Mouse (Mus musculus): Measurements from ENCODE around the gene Piezo1. TPM values are rescaled to one million over a fixed set of nuclear protein-coding genes. Genes with fewer than 3 reads are reported as not detected.

Piezo1 gene
- polyA plus RNA-seq, 1 experiment = 107 TPM

GRCm38 (mm10) chr8:122569996-122570395, 18.9 kb upstream of the Piezo1 start:
- Histone ChIP-seq H3K4me3 (ENCODE audit: insufficient read depth, poor library complexity, severe bottlenecking) (no peak overlapping the region), H3K36me3 (ENCODE audit: control insufficient read depth, insufficient read depth) (peaks cover 54% of the 10 kb centered on the region), H3ac (ENCODE audit: control insufficient read depth, insufficient read length, low read depth) (no peak overlapping the region), H3K79me3 (ENCODE audit: low read depth) (peaks cover 31% of the 10 kb centered on the region), H3K79me2 (ENCODE audit: control insufficient read depth, insufficient read depth) (peaks cover 68% of the 10 kb centered on the region), H3K27me3 (ENCODE audit: control insufficient read depth, insufficient read depth, insufficient read length) (no peaks in the 10 kb centered on the region)
- no peak for TF ChIP-seq MAX (IDR thresholded peaks at IDR 0.05)

DNA sequence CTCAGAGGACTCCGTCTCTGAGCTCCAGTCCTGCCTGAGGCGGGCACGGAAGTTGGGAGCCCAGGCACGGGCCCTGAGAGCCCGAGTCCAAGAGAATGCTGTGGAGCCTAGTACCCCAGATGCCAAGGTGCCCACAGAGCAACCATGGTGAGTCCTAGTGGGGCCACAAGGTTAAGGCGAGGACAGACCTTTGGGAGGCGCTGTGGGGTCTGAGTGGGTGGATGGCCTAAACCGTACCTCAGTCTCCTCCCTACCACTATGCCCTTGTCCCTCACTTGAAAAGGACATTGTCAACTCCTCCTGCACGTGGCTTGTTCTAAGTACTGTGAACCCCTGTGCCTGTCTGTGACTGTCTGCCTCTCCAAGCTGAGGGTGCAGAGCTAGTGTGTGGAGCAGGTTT, 18.2 kb upstream of the Piezo1 start:
- H3K27me3 ChIP-seq (ENCODE audit: control insufficient read depth, insufficient read depth, insufficient read length) = no peaks in the 10 kb centered on the region
- peaks cover 31% of the 10 kb centered on the region for H3K79me3 ChIP-seq (ENCODE audit: low read depth)
- H3K4me3 ChIP-seq (ENCODE audit: insufficient read depth, poor library complexity, severe bottlenecking) = peak overlapping the region; percentile 95
- H3K79me2 ChIP-seq (ENCODE audit: control insufficient read depth, insufficient read depth) = peaks cover 61% of the 10 kb centered on the region
- peaks cover 48% of the 10 kb centered on the region for H3K36me3 ChIP-seq (ENCODE audit: control insufficient read depth, insufficient read depth)
- TF ChIP-seq CTCF (IDR thresholded peaks at IDR 0.05; ENCODE audit: control insufficient read depth, insufficient read depth, insufficient read length) = no peak
- no peak for TF ChIP-seq MYOD1 (IDR thresholded peaks at IDR 0.05; ENCODE audit: control insufficient read depth, insufficient read length, low read depth)
- no peak for TF ChIP-seq CEBPB (IDR thresholded peaks at IDR 0.05; ENCODE audit: low read depth)
- no peak for TF ChIP-seq MAX (IDR thresholded peaks at IDR 0.05)
- no peak for TF ChIP-seq MYOG (IDR thresholded peaks at IDR 0.05; ENCODE audit: control insufficient read depth, extremely low read depth, insufficient read length)
- no peak for TF ChIP-seq USF1 (IDR thresholded peaks at IDR 0.05; ENCODE audit: low read depth)
- no peak for TF ChIP-seq FOSL1 (IDR thresholded peaks at IDR 0.05; ENCODE audit: insufficient read depth, low read length, poor library complexity, severe bottlenecking)
- H3ac ChIP-seq (ENCODE audit: control insufficient read depth, insufficient read length, low read depth) = peak overlapping the region; percentile 66

- H3K79me3 ChIP-seq (ENCODE audit: low read depth) = peaks cover 31% of the 10 kb centered on the region
- peak overlapping the region; percentile 95 for H3K4me3 ChIP-seq (ENCODE audit: insufficient read depth, poor library complexity, severe bottlenecking)
- no peak for TF ChIP-seq MYOG (IDR thresholded peaks at IDR 0.05; ENCODE audit: control insufficient read depth, extremely low read depth, insufficient read length)
- TF ChIP-seq USF1 (IDR thresholded peaks at IDR 0.05; ENCODE audit: low read depth) = no peak
- TF ChIP-seq FOSL1 (IDR thresholded peaks at IDR 0.05; ENCODE audit: insufficient read depth, low read length, poor library complexity, severe bottlenecking) = no peak
- TF ChIP-seq CEBPB (IDR thresholded peaks at IDR 0.05; ENCODE audit: low read depth) = no peak
- TF ChIP-seq MYOD1 (IDR thresholded peaks at IDR 0.05; ENCODE audit: control insufficient read depth, insufficient read length, low read depth) = no peak
- TF ChIP-seq MAX (IDR thresholded peaks at IDR 0.05) = no peak
- TF ChIP-seq CTCF (IDR thresholded peaks at IDR 0.05; ENCODE audit: control insufficient read depth, insufficient read depth, insufficient read length) = no peak
- H3ac ChIP-seq (ENCODE audit: control insufficient read depth, insufficient read length, low read depth) = peak overlapping the region; percentile 66
- peaks cover 43% of the 10 kb centered on the region for H3K36me3 ChIP-seq (ENCODE audit: control insufficient read depth, insufficient read depth)
- no peaks in the 10 kb centered on the region for H3K27me3 ChIP-seq (ENCODE audit: control insufficient read depth, insufficient read depth, insufficient read length)
- H3K79me2 ChIP-seq (ENCODE audit: control insufficient read depth, insufficient read depth) = peaks cover 57% of the 10 kb centered on the region
Observed at GRCm38 (mm10) chr8:122568881-122569309, 17.8 kb upstream of the Piezo1 start.

DNA sequence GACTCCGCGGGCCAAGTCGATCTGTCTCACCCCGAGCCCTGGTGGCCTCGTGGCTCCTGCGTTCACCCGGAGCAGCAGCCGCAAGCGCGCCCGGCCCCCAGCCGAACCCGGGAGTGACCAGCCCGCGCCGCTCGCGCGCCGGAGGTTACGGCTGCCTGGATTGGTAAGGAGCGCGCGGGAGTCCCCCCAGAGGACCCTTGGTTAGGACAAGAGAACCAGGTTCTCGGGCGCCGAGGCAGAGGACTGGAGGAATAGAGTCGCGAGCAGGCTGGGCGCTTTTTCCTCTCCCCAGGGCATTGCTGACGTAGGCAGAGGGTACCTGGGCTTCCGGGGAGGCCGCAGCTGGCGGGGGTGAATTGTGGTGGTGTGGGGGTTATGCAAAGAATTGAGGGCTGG, 17.0 kb upstream of the Piezo1 start:
- Histone ChIP-seq H3K4me3 (ENCODE audit: insufficient read depth, poor library complexity, severe bottlenecking) (peak overlapping the region; percentile 95), H3K36me3 (ENCODE audit: control insufficient read depth, insufficient read depth) (peaks cover 40% of the 10 kb centered on the region), H3K27me3 (ENCODE audit: control insufficient read depth, insufficient read depth, insufficient read length) (no peaks in the 10 kb centered on the region), H3ac (ENCODE audit: control insufficient read depth, insufficient read length, low read depth) (peak overlapping the region; percentile 94), H3K79me2 (ENCODE audit: control insufficient read depth, insufficient read depth) (peaks cover 56% of the 10 kb centered on the region), H3K79me3 (ENCODE audit: low read depth) (peaks cover 31% of the 10 kb centered on the region)
- no peak for TF ChIP-seq CTCF (IDR thresholded peaks at IDR 0.05; ENCODE audit: control insufficient read depth, insufficient read depth, insufficient read length)
- TF ChIP-seq MAX (IDR thresholded peaks at IDR 0.05) = no peak
- no peak for TF ChIP-seq MYOD1 (IDR thresholded peaks at IDR 0.05; ENCODE audit: control insufficient read depth, insufficient read length, low read depth)
- TF ChIP-seq USF1 (IDR thresholded peaks at IDR 0.05; ENCODE audit: low read depth) = no peak
- no peak for TF ChIP-seq CEBPB (IDR thresholded peaks at IDR 0.05; ENCODE audit: low read depth)
- no peak for TF ChIP-seq FOSL1 (IDR thresholded peaks at IDR 0.05; ENCODE audit: insufficient read depth, low read length, poor library complexity, severe bottlenecking)
- no peak for TF ChIP-seq MYOG (IDR thresholded peaks at IDR 0.05; ENCODE audit: control insufficient read depth, extremely low read depth, insufficient read length)

DNA sequence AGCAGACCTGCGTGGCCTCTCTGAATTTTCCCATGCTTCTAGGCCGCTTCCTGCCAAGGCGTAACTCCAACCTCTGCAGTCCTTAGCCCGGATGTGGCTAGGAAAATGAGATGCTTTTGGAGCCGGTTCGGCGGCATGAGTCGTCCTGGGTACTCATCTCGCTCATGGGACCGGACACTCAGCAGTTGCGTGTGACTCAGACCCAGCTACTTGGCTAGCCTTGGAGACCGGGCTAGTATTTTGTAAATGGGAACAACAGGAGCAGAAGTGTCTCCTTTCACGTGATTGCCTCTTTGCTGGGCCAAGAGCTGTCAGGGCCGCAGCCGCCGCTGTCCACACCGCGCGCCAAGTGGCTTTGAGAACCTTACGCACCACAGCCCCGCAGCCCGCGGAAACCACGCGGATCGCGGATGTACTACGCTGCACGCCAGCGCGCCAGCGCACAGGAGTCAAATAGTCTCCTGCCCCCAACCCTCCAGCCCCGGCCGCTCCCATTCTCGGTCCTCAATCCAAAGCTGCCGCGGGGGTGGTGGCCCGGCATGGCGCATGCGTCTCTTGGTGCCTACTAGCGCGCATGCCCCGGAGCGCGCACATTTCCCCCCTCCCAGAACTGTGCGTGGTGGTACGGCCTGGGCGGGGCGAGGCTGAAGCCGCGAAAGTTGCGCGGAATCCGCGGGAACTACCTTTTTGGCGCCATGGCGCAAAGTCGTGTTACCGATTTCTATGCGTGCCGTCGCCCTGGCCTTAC, 16.4 kb upstream of the Piezo1 start, which contains the start of gene Cdt1:
TSS of gene Cdt1 (plus strand) at position 655 of the 748 bp plus-strand sequence.
- Histone ChIP-seq H3K79me3 (ENCODE audit: low read depth) (peaks cover 31% of the 10 kb centered on the region), H3K27me3 (ENCODE audit: control insufficient read depth, insufficient read depth, insufficient read length) (no peaks in the 10 kb centered on the region), H3K79me2 (ENCODE audit: control insufficient read depth, insufficient read depth) (peaks cover 53% of the 10 kb centered on the region), H3ac (ENCODE audit: control insufficient read depth, insufficient read length, low read depth) (peak within 1 kb of the TSS; percentile 94), H3K36me3 (ENCODE audit: control insufficient read depth, insufficient read depth) (peaks cover 34% of the 10 kb centered on the region), H3K4me3 (ENCODE audit: insufficient read depth, poor library complexity, severe bottlenecking) (peak within 1 kb of the TSS; percentile 95)
- peak; percentile 27 for TF ChIP-seq MYOD1 (IDR thresholded peaks at IDR 0.05; ENCODE audit: control insufficient read depth, insufficient read length, low read depth)
- TF ChIP-seq MAX (IDR thresholded peaks at IDR 0.05) = peak; percentile 53
- no peak for TF ChIP-seq CEBPB (IDR thresholded peaks at IDR 0.05; ENCODE audit: low read depth)
- TF ChIP-seq USF1 (IDR thresholded peaks at IDR 0.05; ENCODE audit: low read depth) = peak; percentile 10
- TF ChIP-seq FOSL1 (IDR thresholded peaks at IDR 0.05; ENCODE audit: insufficient read depth, low read length, poor library complexity, severe bottlenecking) = no peak
- no peak for TF ChIP-seq MYOG (IDR thresholded peaks at IDR 0.05; ENCODE audit: control insufficient read depth, extremely low read depth, insufficient read length)

DNA sequence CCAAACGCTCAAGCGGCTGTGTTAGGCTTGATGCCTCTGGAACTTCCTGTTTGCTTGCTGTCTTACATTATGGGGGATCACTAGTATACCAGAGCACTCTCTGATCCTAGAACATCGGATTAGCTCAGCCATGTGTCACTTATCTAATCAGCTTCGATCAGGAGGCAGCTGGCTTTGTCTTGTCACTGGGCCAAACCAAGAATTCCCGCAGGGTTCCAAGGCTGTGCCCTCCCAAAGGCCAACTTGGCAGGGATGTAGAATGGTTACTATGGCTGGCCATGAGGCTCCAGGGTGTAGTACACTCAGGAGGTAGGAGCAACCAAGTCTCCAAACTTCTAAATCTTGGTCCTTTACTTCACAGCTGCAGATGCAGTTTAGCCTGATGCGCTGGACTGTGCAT, 15.6 kb upstream of the Piezo1 start:
- peak overlapping the region; percentile 88 for H3ac ChIP-seq (ENCODE audit: control insufficient read depth, insufficient read length, low read depth)
- peaks cover 31% of the 10 kb centered on the region for H3K79me3 ChIP-seq (ENCODE audit: low read depth)
- peaks cover 45% of the 10 kb centered on the region for H3K79me2 ChIP-seq (ENCODE audit: control insufficient read depth, insufficient read depth)
- H3K27me3 ChIP-seq (ENCODE audit: control insufficient read depth, insufficient read depth, insufficient read length) = no peaks in the 10 kb centered on the region
- H3K36me3 ChIP-seq (ENCODE audit: control insufficient read depth, insufficient read depth) = peaks cover 26% of the 10 kb centered on the region
- H3K4me3 ChIP-seq (ENCODE audit: insufficient read depth, poor library complexity, severe bottlenecking) = peak overlapping the region; percentile 95
- TF ChIP-seq MYOD1 (IDR thresholded peaks at IDR 0.05; ENCODE audit: control insufficient read depth, insufficient read length, low read depth) (peak; percentile 28), MYOG (IDR thresholded peaks at IDR 0.05; ENCODE audit: control insufficient read depth, extremely low read depth, insufficient read length) (no peak), CEBPB (IDR thresholded peaks at IDR 0.05; ENCODE audit: low read depth) (no peak), MAX (IDR thresholded peaks at IDR 0.05) (peak; percentile 73), CTCF (IDR thresholded peaks at IDR 0.05; ENCODE audit: control insufficient read depth, insufficient read depth, insufficient read length) (no peak), FOSL1 (IDR thresholded peaks at IDR 0.05; ENCODE audit: insufficient read depth, low read length, poor library complexity, severe bottlenecking) (no peak), USF1 (IDR thresholded peaks at IDR 0.05; ENCODE audit: low read depth) (no peak)
